ENCODE assay signal across 8 mouse cellular contexts in the genomic region with DNA sequence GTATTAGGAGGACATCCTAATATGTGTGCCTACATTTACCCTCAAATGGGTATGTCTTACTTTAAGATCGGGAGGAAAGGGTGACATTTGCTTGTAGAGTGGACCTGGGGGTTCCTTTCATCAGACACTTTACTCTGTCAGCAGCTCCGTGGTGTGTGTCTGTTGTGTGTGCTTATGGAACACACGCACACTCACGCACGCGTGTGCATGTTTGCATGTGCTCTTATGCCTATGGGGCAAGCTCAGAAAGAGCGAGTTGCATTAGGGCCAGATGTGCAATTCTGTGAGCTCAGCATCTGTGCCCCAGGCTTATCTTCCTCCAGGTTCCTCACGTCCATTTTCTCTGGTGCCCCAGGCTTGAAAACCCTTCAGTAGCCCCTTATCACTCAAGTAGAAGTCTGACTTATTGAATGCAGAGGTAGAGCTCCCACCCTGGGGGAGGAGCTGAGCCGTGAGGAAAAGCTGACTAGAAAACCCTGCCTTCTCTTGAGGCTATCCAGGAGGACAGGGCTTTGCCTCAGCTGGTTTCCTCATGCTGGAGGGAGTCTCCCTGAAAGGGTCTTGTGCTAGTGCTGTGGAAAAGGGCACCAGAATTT. TPM values are rescaled to one million over a fixed set of nuclear protein-coding genes. Genes with fewer than 3 reads are reported as not detected.
A peak's percentile ranks its signal among the peaks of the same experiment; 100 is the strongest.
DNase-seq lines count a peak whose midpoint lies in the region; ATAC-seq and TF ChIP-seq lines count a peak whose summit lies in the region.

No protein-coding gene starts in this region.

- peak overlapping the region; percentile 12; the same call in 1 of the 2 replicates for H3K27ac ChIP-seq in thymus, adult 2 months (ENCODE audit: control insufficient read depth, insufficient read depth, low read length)
- peak overlapping the region; percentile 100 for H3K27ac ChIP-seq in forebrain, embryonic 15.5 days (replicated peaks)
- peak overlapping the region; percentile 95 for H3K27ac ChIP-seq in liver, embryonic 14.5 days
- peak overlapping the region; percentile 100 for H3K27ac ChIP-seq in stomach, embryonic 16.5 days (ENCODE audit: low read length)

- no peaks in the 10 kb centered on the region for H3K27me3 ChIP-seq in thymus, adult 2 months (ENCODE audit: control insufficient read depth, insufficient read depth, low read length)
- no peaks in the 10 kb centered on the region for H3K27me3 ChIP-seq in forebrain, embryonic 15.5 days
- no peaks in the 10 kb centered on the region for H3K27me3 ChIP-seq in liver, embryonic 14.5 days (ENCODE audit: control insufficient read depth, insufficient read depth, low read length)
- no peaks in the 10 kb centered on the region for H3K27me3 ChIP-seq in stomach, embryonic 16.5 days (ENCODE audit: control insufficient read depth, insufficient read depth, low read length)

- no peak for DNase-seq in thymus, adult 2 months
- DNase-seq in thymus, postnatal 25 days, result no peak
- DNase-seq in liver, embryonic 14.5 days (ENCODE audit: low read depth in 3 of 3, low spot score in 3 of 3), result peak in 2 of 3 experiments; percentile 59 to 60
- DNase-seq in layer of hippocampus, adult 8-10 months (ENCODE audit: low spot score in 2 of 2), result no peak
- DNase-seq in T-cell, adult 2 months (ENCODE audit: low spot score), result no peak
- DNase-seq in left cerebral cortex, postnatal 10 days (ENCODE audit: extremely low spot score in 1 of 2, low spot score in 2 of 2), result no peak

- no peak for ATAC-seq in forebrain, embryonic 15.5 days (replicated peaks)
- ATAC-seq in liver, embryonic 14.5 days (ENCODE audit: insufficient read depth), result no peak
- ATAC-seq in stomach, embryonic 16.5 days (ENCODE audit: insufficient read depth, low FRiP score), result no peak

- no peaks in the 10 kb centered on the region for H3K36me3 ChIP-seq in thymus, adult 2 months (ENCODE audit: control insufficient read depth, insufficient read depth, low read length)
- no peaks in the 10 kb centered on the region for H3K36me3 ChIP-seq in forebrain, embryonic 15.5 days
- peaks cover 13% of the 10 kb centered on the region for H3K36me3 ChIP-seq in liver, embryonic 14.5 days (replicated peaks; ENCODE audit: control insufficient read depth, insufficient read depth, low read depth)
- no peaks in the 10 kb centered on the region for H3K36me3 ChIP-seq in stomach, embryonic 16.5 days (ENCODE audit: control insufficient read depth, insufficient read depth, low read length)

- no peak for TF ChIP-seq POLR2A in thymus, adult 2 months (IDR thresholded peaks at IDR 0.05; ENCODE audit: control insufficient read depth, extremely low read depth, insufficient read depth, low read length, poor library complexity)

- H3K4me3 ChIP-seq in thymus, adult 2 months (ENCODE audit: control insufficient read depth, insufficient read depth, low read length), result 0 out of 2 replicates have a peak overlapping the region, but pooled peaks have one; percentile 6
- H3K4me3 ChIP-seq in forebrain, embryonic 15.5 days, result peak overlapping the region; percentile 87
- peak overlapping the region; percentile 72 to 79 for H3K4me3 ChIP-seq in liver, embryonic 14.5 days (ENCODE audit: insufficient read depth in 1 of 2, low read depth in 2 of 2, low read length in 2 of 2)
- peak overlapping the region; percentile 94 for H3K4me3 ChIP-seq in stomach, embryonic 16.5 days (replicated peaks; ENCODE audit: low read length)

- H3K9ac ChIP-seq in forebrain, embryonic 15.5 days (replicated peaks), result peak overlapping the region; percentile 93
- peak overlapping the region; percentile 87 for H3K9ac ChIP-seq in liver, embryonic 14.5 days (replicated peaks)
- H3K9ac ChIP-seq in stomach, embryonic 16.5 days (ENCODE audit: low read length), result peak overlapping the region; percentile 99

- intact Hi-C loops in left cerebral cortex, postnatal 10 days (cut with DNase I), result no loop called here

- TF ChIP-seq EP300 in liver, embryonic 14.5 days (IDR thresholded peaks at IDR 0.05; ENCODE audit: low read depth), result no peak

- TF ChIP-seq CTCF in thymus, adult 2 months (IDR thresholded peaks at IDR 0.05; ENCODE audit: borderline replicate concordance, control insufficient read depth, extremely low read depth, insufficient read depth, low read length, poor library complexity), result no peak
- no peak for TF ChIP-seq CTCF in liver, embryonic 14.5 days (IDR thresholded peaks at IDR 0.05; ENCODE audit: low read depth)

- WGBS in thymus, adult 2 months, result 55% methylated on average over 9 of the region's 9 CpGs
- 60% methylated on average over 9 of the region's 9 CpGs for WGBS in forebrain, embryonic 15.5 days
- 44% methylated on average over 9 of the region's 9 CpGs for WGBS in liver, embryonic 14.5 days (ENCODE audit: insufficient replicate concordance)
- WGBS in stomach, embryonic 16.5 days, result 49% methylated on average over 9 of the region's 9 CpGs

- H3K9me3 ChIP-seq in forebrain, embryonic 15.5 days, result no peaks in the 10 kb centered on the region
- H3K9me3 ChIP-seq in liver, embryonic 14.5 days (ENCODE audit: control insufficient read depth, low read length), result no peaks in the 10 kb centered on the region
- H3K9me3 ChIP-seq in stomach, embryonic 16.5 days (replicated peaks; ENCODE audit: control insufficient read depth, low read length), result no peaks in the 10 kb centered on the region

- peaks cover 57% of the 10 kb centered on the region for H3K4me1 ChIP-seq in thymus, adult 2 months (replicated peaks; ENCODE audit: control insufficient read depth, insufficient read depth, low read length)
- peaks cover 62% of the 10 kb centered on the region for H3K4me1 ChIP-seq in forebrain, embryonic 15.5 days
- H3K4me1 ChIP-seq in liver, embryonic 14.5 days (replicated peaks; ENCODE audit: control insufficient read depth in 2 of 2, insufficient read depth in 2 of 2, low read length in 1 of 2), result peaks cover 27 to 46% of the 10 kb centered on the region in 2 experiments
- peaks cover 54% of the 10 kb centered on the region for H3K4me1 ChIP-seq in stomach, embryonic 16.5 days (ENCODE audit: control insufficient read depth, insufficient read depth, low read length)

- H3K4me2 ChIP-seq in forebrain, embryonic 15.5 days (replicated peaks), result peak overlapping the region; percentile 96
- H3K4me2 ChIP-seq in liver, embryonic 14.5 days (ENCODE audit: low read depth), result peak overlapping the region; percentile 82
- H3K4me2 ChIP-seq in stomach, embryonic 16.5 days (ENCODE audit: low read depth, low read length), result peak overlapping the region; percentile 93

RNA-seq across cellular contexts. Expression of gene Trim8, which starts 3.4 kb away (rescaled TPM):
- polyA plus RNA-seq in thymus, adult 2 months (2012; rRNA removed), result 57.9 and 78.2 TPM in 2 replicates
- polyA plus RNA-seq in forebrain, embryonic 15.5 days (2015; fragmentation: Nextera tagmentation; extraction: Ambion mirVana), result 28.0 and 29.4 TPM in 2 replicates
- polyA plus RNA-seq in liver, embryonic 14.5 days (2012; rRNA removed), result 7.3 and 7.7 TPM in 2 replicates
- 7.5 and 10.1 TPM in 2 replicates for polyA plus RNA-seq in liver, embryonic 14.5 days (2014; fragmentation: Nextera tagmentation; extraction: Ambion mirVana)
- 11.8 and 16.2 TPM in 2 replicates for polyA plus RNA-seq in stomach, embryonic 16.5 days (2015; fragmentation: Nextera tagmentation; extraction: Ambion mirVana)
- total RNA-seq in layer of hippocampus, adult 8-10 months (2022), result 10 to 100 TPM; 91.0 to 98.4 (median 93.7) TPM
- total RNA-seq in left cerebral cortex, postnatal 10 days (2021), result 100 to 1,000 TPM; 101 to 108 TPM

Comparison
In these comparisons a context has a peak if more than half of its experiments do, and no peak if none do; other contexts are left out.
1. DNase-seq: peak in liver, embryonic 14.5 days (2 of 3); none in thymus, adult 2 months (single experiment), thymus, postnatal 25 days (single experiment), layer of hippocampus, adult 8-10 months (0 of 2), T-cell, adult 2 months (single experiment) and left cerebral cortex, postnatal 10 days (0 of 2).
2. H3K27ac ChIP-seq: peak in every context shown above with its lines; median percentile 100 in forebrain, embryonic 15.5 days; 100 in stomach, embryonic 16.5 days; 95 in liver, embryonic 14.5 days; 12 in thymus, adult 2 months.
3. H3K4me3 ChIP-seq: peak in every context shown above with its lines; median percentile 94 in stomach, embryonic 16.5 days; 87 in forebrain, embryonic 15.5 days; 76 in liver, embryonic 14.5 days; 6 in thymus, adult 2 months.
4. Peak in every context shown above with its lines, with median percentiles within 50 percentile points of each other: H3K4me2 ChIP-seq and H3K9ac ChIP-seq.